Mouse (Mus musculus) 416B (cell line): ENCODE data around the gene Sik3.

Experiments
- DNase-seq: peaks from one replicate; pipeline ENCODE4 v3.0.0; 2011; ENCODE audit warnings: low read depth

Sik3 gene

DNA sequence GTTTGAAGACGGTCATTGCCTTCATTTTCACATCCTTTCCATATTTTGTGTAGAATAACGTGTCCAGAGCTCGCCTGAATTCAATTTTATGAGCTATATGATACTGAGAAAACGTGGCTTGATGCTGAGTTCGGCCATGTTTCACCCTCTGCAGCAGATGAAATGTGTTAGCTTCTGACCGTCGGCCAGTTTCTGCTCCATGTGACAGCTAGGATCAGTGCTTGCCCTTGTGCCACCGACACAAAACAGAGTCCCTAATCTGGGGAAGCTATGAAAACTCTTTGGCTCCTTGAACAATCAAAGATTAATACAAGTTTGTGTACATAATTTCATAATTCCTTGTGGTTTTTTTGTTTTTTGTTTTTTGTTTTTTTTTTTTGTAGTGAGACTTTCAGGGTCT is 178.6 kb downstream of the Sik3 start:
- no peak for DNase-seq

GRCm38 (mm10) chr9:46191644-46192043 is 179.0 kb downstream of the Sik3 start:
- peak; percentile 80 for DNase-seq

DNA sequence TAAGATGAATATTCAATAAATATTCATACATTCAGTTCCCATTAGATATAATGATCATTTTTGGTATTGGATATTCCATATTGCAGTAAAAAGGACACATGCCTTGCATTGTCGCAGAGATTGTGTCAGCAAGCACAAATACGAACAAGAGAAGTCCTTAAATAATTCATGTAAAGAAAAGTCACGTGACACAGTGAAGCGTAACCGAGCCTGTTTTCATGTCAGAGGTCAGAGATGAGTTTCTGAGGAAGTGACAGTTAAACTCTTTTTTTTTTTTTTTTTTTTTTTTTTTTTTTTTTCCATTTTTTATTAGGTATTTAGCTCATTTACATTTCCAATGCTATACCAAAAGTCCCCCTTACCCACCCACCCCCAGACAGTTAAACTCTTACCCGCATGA is 180.0 kb downstream of the Sik3 start:
- DNase-seq, result no peak

GRCm38 (mm10) chr9:46194809-46195208 is 182.2 kb downstream of the Sik3 start:
- DNase-seq, result no peak

- no peak for DNase-seq
These were observed 184.1 kb downstream of the Sik3 start for GRCm38 (mm10) chr9:46196699-46197169.

DNA sequence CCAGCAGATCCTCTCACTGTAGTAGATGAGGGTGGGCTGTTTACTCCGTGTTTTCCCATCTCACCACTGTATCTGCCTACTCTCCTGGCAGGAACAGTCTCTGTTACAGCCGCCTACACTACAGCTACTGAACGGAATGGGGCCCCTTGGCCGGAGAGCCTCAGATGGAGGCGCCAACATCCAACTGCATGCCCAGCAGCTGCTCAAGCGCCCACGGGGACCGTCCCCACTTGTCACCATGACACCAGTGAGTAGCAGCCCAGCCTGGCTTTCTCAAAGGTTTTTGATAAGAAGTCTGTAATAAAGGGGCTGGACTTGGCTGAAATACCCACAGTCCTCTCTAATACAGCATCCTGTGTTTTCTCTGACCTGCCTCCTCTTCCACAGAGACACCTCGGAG is 185.8 kb downstream of the Sik3 start:
- no peak for DNase-seq

DNA sequence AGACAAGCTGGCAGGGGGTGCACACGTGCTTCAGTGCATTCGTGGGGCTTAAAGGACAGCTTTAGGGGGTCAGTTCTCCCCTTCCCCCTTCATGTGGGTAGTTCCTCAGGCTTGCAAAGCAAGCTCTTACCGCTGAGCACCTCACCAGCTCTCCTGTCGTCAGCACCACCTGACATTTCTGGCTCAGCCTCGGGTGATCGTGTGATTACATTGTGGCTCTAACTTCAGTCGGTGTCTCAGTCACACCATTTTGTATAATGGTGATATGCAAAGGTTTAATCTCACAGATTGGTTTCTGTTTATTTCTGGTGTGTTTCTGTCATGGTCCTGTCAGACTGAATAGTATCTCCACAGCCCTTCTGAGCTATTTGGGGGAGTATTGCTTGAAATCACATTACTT is 186.3 kb downstream of the Sik3 start:
- DNase-seq, result no peak

GRCm38 (mm10) chr9:46199609-46200008 is 187.0 kb downstream of the Sik3 start:
- DNase-seq, result no peak

GRCm38 (mm10) chr9:46206834-46207500 is 194.3 kb downstream of the Sik3 start:
- DNase-seq, result no peak

DNA sequence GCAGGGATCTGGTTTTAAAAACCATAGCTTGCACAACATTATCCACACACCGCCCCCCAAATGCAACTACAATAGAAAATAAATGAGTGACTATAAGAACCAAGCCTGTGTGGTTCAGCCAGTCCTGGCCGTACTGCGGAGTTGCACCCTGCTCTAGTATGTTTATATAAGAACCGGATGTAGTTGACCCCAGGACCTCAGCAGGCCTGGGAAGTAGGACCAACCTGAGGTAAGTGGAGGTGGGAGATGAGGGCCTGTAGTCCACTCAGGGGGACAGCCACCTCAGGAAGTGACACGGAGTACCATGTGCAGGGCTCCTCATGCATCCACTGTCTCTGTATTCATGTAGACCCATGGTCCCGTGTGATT is 194.9 kb downstream of the Sik3 start:
- DNase-seq, result no peak

- no peak for DNase-seq
These were observed 195.9 kb downstream of the Sik3 start for GRCm38 (mm10) chr9:46208401-46208974.

DNA sequence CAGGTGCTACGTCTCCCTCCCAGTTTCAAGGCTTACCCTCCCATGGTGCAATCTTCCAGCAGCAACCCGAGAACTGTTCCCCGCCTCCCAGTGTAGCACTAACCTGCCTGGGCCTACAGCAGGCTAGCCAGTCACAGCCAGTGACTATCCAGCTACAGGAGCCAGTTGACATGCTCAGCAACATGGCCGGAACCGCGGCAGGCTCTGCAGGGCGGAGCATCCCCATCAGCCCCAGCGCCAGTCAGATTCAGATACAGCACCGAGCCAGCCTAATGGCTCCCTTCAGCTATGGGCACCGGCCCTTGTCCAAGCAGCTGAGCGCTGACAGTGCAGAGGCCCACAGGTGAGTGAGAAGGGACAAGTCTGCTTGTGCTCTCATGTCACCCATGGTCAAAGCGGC is 197.9 kb downstream of the Sik3 start:
- DNase-seq, result no peak

- DNase-seq, result no peak
These were observed 201.7 kb downstream of the Sik3 start for GRCm38 (mm10) chr9:46214276-46214675.

DNA sequence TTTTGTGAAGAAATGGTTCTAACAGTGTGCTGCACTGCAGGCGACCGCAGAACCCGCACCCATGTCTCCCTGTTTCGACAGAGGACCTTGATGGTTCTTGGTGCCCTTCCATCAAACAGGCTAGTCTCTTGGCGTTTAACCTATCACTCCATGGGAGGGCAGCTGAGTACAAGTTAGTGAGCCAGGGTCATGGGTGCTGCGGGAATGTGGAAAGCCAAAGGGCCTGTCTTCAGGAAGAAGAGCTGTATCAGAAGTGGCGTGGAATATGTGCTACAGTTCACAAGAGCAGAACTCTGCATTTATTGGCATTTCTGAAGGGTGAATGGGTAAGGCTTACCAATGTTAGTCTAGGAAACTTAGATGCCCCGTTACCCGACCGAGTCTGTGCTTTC is 202.3 kb downstream of the Sik3 start:
- DNase-seq, result no peak

- DNase-seq, result peak; percentile 73
These were observed 203.0 kb downstream of the Sik3 start for GRCm38 (mm10) chr9:46215338-46216322.

DNA sequence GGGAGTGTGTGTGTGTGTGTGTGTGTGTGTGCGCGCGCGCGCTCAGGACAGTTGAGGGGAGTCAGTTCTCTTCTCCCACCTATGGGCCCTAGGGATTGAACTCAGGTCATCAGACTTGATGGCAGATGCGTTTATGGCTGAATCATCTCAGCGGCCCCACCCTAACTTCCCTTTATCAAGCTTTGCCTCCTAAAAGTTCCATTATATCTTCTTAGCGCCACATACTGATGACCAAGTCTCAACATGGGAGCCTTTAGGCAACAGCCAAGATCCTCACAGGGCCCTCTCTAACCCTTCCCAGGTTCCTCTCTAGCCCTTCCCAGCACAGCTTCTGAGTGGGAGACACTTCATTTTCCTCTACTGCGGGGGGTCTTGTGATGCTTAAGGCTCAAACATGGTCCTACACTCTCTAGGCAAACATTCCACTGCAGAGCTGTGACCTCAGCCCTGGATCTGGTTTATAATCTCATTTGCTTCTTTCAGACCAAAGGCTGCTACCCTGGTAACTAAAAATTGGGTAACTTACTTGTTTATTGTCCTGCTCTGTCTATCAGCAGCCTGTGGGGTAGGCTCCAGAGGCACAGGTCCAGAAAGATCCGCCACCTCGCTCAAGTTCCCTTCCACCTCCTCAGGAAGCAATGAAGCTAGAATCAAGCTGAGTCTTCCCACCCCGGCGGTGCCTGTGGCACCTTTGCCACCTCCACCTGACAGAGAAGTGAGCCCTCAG is 204.3 kb downstream of the Sik3 start:
- no peak for DNase-seq

DNA sequence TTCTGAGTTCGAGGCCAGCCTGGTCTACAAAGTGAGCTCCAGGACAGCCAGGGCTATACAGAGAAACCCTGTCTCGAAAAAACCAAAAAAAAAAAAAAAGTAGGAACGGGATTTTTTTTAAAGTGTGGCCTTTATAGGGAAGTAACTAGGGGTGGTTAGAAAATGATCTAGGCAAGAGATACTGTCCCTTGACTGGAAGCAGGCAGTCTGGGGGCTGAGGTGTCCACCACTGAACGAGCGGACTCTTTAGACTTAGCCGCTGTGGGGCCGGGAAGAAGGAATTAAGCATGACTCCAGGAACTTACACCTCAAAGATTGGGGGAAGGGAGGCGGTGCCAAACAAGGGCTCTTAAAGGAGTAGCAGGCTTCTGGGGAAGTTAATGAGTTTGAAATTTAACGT is 205.6 kb downstream of the Sik3 start:
- no peak for DNase-seq

DNA sequence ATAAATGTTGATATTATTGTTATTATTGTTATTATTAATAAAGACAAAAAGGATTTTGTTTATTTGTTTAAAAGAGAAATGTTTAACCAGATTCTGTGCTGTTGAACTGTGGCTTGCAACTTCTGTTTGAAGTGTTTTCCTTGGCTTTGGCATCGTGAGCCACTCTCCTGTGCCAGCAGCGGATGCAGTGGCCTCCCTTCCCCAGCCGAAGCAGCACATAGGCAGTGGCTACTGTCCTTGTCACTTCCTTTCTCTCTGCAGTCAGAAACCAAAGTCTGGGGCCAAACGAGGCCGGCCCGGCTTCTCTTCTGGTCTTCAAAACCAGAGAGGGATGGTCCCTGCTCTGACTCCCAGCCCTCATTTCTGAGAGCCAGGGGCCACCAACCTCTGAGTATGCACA is 210.5 kb downstream of the Sik3 start:
- DNase-seq, result no peak

DNA sequence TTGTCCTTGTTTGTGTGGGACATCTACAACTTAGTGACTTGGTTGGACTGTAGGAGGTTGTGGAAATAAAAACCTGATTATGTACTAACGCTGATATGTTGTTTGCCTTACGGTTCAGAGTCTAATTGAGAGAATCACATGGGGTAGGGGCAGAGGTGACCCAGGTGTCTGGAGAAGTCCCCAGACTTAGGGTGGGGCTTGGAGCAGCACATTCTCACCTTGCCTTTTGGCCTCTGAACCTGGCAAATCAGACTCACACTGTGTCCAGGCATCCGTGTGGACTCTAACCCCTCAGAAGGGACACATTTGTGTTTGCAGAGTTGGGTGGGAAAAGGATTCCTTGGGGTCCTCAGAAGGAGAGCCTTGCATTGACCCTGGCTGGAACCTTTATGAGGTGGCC is 211.5 kb downstream of the Sik3 start:
- DNase-seq, result no peak

GRCm38 (mm10) chr9:46224945-46225660 is 212.5 kb downstream of the Sik3 start:
- DNase-seq, result no peak

DNA sequence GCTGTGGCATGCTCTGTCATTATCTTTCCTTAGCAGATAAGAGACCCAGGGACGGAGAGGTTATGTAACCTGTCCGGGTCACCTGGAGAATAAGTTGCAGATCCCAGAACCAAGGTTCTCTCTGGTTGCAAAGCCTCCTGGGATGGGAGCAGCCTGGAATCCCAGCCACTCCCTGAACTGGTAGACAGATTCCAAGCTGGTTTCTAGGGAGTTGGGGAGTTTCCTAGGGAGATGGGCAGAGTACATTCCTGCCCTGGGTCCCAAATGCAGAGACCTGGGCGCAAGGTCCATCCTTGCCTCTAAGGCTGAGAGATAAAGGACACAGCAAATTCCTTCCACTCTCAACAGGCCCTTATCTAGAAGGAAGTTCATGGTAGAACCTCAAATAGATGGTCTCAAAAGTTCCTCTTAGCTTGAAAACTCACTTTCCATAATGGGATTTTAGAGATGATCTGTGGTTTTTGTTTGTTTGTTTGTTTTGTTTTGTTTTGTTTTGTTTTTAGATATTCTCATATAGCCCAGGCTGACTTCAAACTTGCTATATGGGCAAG is 214.5 kb downstream of the Sik3 start:
- no peak for DNase-seq
